Mouse (Mus musculus): Measurements from ENCODE around the gene Clock. TPM values are rescaled to one million over a fixed set of nuclear protein-coding genes. Genes with fewer than 3 reads are reported as not detected.
A peak's percentile ranks its signal among the peaks of the same experiment; 100 is the strongest.

The Clock gene
- polyA plus RNA-seq, 1 experiment from 2014 or later = 13.2 TPM

- ATAC-seq (ENCODE audit: low read depth) = no peak
These were observed 105.2 kb downstream of the Clock start for GRCm38 (mm10) chr5:76199346-76199745.

GRCm38 (mm10) chr5:76194377-76194945, 110.1 kb downstream of the Clock start:
- 68% methylated on average over 6 of the region's 6 CpGs for WGBS
- no peaks in the 10 kb centered on the region for H3K27me3 ChIP-seq (replicated peaks; ENCODE audit: control insufficient read depth, insufficient read depth, low read length)
- H3K4me2 ChIP-seq (ENCODE audit: low read depth, low read length) = no peak overlapping the region
- H3K4me3 ChIP-seq (ENCODE audit: low read depth, low read length) = no peak overlapping the region
- peaks cover 23% of the 10 kb centered on the region for H3K36me3 ChIP-seq (ENCODE audit: control insufficient read depth, insufficient read depth, low read length)
- no peaks in the 10 kb centered on the region for H3K4me1 ChIP-seq (ENCODE audit: control insufficient read depth, insufficient read depth, low read length)
- ATAC-seq (ENCODE audit: low read depth) (no peak), DNase-seq (ENCODE audit: low spot score) (no peak)
- H3K9me3 ChIP-seq (ENCODE audit: control insufficient read depth, low read length) = no peaks in the 10 kb centered on the region
- no peak overlapping the region for H3K9ac ChIP-seq (ENCODE audit: low read depth, low read length)
- H3K27ac ChIP-seq (replicated peaks; ENCODE audit: low read depth, low read length) = no peak overlapping the region

More at GRCm38 (mm10) chr5:76199346-76199745, 105.2 kb downstream of the Clock start:
- H3K4me1 ChIP-seq (ENCODE audit: control insufficient read depth, insufficient read depth, low read length) = no peaks in the 10 kb centered on the region
- no peak for DNase-seq (ENCODE audit: low spot score)
- no peak overlapping the region for H3K4me2 ChIP-seq (ENCODE audit: low read depth, low read length)
- no peak overlapping the region for H3K27ac ChIP-seq (replicated peaks; ENCODE audit: low read depth, low read length)
- H3K9ac ChIP-seq (ENCODE audit: low read depth, low read length) = no peak overlapping the region
- H3K36me3 ChIP-seq (ENCODE audit: control insufficient read depth, insufficient read depth, low read length) = peaks cover 64% of the 10 kb centered on the region
- H3K9me3 ChIP-seq (ENCODE audit: control insufficient read depth, low read length) = no peaks in the 10 kb centered on the region
- 93% methylated on average over 13 of the region's 13 CpGs for WGBS
- H3K27me3 ChIP-seq (replicated peaks; ENCODE audit: control insufficient read depth, insufficient read depth, low read length) = no peaks in the 10 kb centered on the region
- no peak overlapping the region for H3K4me3 ChIP-seq (ENCODE audit: low read depth, low read length)

DNA sequence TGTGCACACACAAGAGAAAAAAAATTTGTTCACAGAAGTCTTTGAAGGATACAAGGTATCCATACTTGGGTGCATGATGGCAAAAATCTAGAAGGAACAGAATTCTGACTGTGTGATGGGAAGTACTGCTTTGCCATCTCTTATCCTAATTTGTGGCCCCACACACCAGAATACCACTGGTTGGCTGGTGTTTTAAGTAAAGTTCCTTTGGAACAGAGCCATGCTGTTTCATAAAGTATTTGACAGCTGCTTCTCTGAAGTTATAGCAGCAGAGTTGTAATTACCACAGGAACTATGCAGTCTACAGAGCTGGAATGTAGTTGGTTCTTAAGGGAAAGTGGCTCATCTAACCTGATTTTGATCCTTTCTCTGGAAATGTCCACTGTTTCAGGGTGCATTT, 111.5 kb downstream of the Clock start:
- H3K4me1 ChIP-seq (ENCODE audit: control insufficient read depth, insufficient read depth, low read length) = no peaks in the 10 kb centered on the region
- H3K9ac ChIP-seq (ENCODE audit: low read depth, low read length) = no peak overlapping the region
- H3K27ac ChIP-seq (replicated peaks; ENCODE audit: low read depth, low read length) = no peak overlapping the region
- no peaks in the 10 kb centered on the region for H3K9me3 ChIP-seq (ENCODE audit: control insufficient read depth, low read length)
- H3K4me2 ChIP-seq (ENCODE audit: low read depth, low read length) = no peak overlapping the region
- DNase-seq (ENCODE audit: low spot score) (no peak), ATAC-seq (ENCODE audit: low read depth) (no peak)
- peaks cover 16% of the 10 kb centered on the region for H3K36me3 ChIP-seq (ENCODE audit: control insufficient read depth, insufficient read depth, low read length)
- no peaks in the 10 kb centered on the region for H3K27me3 ChIP-seq (replicated peaks; ENCODE audit: control insufficient read depth, insufficient read depth, low read length)
- H3K4me3 ChIP-seq (ENCODE audit: low read depth, low read length) = no peak overlapping the region

DNA sequence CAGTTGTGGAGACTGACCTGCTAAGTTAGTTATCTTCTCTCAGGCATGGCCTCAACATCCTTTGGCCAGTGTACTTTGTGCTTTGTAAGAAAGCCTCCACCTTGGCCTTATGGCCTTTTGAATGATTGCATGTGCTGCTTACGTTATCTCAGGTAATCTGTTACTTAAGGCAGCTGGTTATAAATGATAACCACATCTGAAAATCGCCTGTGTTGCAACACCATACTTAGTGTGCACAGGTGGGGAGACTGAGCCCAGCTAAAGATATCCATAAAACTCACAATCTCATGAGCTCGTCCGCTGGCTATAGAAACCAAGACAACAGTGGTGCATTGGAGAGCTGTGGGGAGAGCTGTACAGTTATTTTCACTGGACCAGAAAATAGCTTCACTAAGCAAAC, 114.0 kb downstream of the Clock start:
- DNase-seq (ENCODE audit: low spot score) = no peak
- Histone ChIP-seq H3K36me3 (ENCODE audit: control insufficient read depth, insufficient read depth, low read length) (peaks cover 13% of the 10 kb centered on the region), H3K4me3 (ENCODE audit: low read depth, low read length) (no peak overlapping the region), H3K27me3 (replicated peaks; ENCODE audit: control insufficient read depth, insufficient read depth, low read length) (no peaks in the 10 kb centered on the region), H3K4me1 (ENCODE audit: control insufficient read depth, insufficient read depth, low read length) (peaks cover 10% of the 10 kb centered on the region), H3K9ac (ENCODE audit: low read depth, low read length) (no peak overlapping the region), H3K27ac (replicated peaks; ENCODE audit: low read depth, low read length) (no peak overlapping the region), H3K4me2 (ENCODE audit: low read depth, low read length) (no peak overlapping the region), H3K9me3 (ENCODE audit: control insufficient read depth, low read length) (no peaks in the 10 kb centered on the region)
- ATAC-seq (ENCODE audit: low read depth) = no peak
- 88% methylated on average over 4 of the region's 4 CpGs for WGBS

DNA sequence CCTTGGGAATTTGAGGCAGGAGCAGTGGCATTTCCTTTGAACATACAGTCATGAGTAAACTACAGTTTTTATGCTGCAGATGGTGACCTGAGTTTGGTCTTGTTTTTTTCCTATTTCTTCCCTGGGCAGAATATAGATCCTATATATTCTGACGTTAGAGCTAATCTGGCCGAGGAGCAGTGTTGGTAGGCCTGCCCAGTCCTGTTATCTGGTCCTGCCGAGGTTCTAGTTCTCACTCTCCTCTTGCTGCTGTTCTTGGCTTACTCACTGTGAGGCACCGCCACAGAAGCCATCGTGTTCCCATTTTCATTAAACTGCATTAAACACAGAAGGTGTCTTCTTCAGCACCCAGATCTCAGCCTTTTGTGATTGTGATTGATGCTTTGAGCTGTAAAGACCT, 116.7 kb downstream of the Clock start:
- H3K4me1 ChIP-seq (ENCODE audit: control insufficient read depth, insufficient read depth, low read length) = peaks cover 21% of the 10 kb centered on the region

DNA sequence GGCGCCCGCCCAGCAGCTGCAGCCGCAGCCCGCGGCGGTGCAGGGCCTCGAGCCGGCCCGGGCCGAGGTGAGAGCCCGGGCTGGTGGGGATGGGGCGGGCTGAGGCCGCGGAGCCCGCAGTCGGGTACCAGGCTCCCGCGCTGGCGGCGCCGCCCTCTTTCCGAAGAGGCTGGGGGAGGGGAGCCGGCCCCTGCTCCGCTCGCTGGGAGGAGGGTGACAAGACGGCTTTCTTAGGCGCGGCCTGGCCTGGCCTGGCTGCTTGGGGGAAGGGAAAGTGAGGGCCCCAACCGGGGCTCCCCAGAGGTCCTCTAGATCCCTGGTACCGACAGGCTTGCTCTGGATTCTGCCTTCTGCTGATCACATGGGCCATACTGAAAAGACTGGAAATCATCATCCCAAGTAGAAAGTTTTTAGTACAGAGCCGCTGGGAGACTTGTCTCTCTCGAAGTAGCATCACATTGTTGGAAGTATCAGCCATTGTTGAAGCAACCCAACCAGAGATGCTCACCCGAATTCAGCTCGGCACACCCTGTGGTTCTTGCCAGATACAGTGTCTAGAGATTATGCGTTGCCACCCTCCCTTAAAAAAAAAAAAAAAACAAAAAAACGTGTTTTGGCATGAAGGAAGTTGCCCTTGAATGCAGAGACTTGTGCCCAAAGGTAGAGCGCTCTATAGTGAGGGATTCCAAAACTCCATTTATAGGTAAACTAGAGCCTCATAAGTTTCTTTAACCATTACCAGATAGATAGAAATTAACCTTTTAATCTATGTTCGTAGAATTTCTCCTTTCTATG, 120.1 kb downstream of the Clock start:
- H3K4me1 ChIP-seq (ENCODE audit: control insufficient read depth, insufficient read depth, low read length) = peaks cover 27% of the 10 kb centered on the region
- DNase-seq (ENCODE audit: low spot score) = peak; percentile 86
- peaks cover 7% of the 10 kb centered on the region; the same call in 1 of the 2 replicates for H3K36me3 ChIP-seq (ENCODE audit: control insufficient read depth, insufficient read depth, low read length)
- 10% methylated on average over 12 of the region's 38 CpGs for WGBS
- H3K27me3 ChIP-seq (replicated peaks; ENCODE audit: control insufficient read depth, insufficient read depth, low read length) = no peaks in the 10 kb centered on the region
- peak; percentile 86 for ATAC-seq (ENCODE audit: low read depth)
- H3K9me3 ChIP-seq (ENCODE audit: control insufficient read depth, low read length) = no peaks in the 10 kb centered on the region
- H3K27ac ChIP-seq (replicated peaks; ENCODE audit: low read depth, low read length) = peak overlapping the region; percentile 97
- peak overlapping the region; percentile 94 for H3K4me3 ChIP-seq (ENCODE audit: low read depth, low read length)
- peak overlapping the region; percentile 61 for H3K4me2 ChIP-seq (ENCODE audit: low read depth, low read length)
- H3K9ac ChIP-seq (ENCODE audit: low read depth, low read length) = peak overlapping the region; percentile 95

More for the DNA sequence above, 116.7 kb downstream of the Clock start:
- H3K27me3 ChIP-seq (replicated peaks; ENCODE audit: control insufficient read depth, insufficient read depth, low read length) = no peaks in the 10 kb centered on the region
- no peak overlapping the region for H3K4me2 ChIP-seq (ENCODE audit: low read depth, low read length)
- no peak overlapping the region for H3K27ac ChIP-seq (replicated peaks; ENCODE audit: low read depth, low read length)
- no peak overlapping the region for H3K4me3 ChIP-seq (ENCODE audit: low read depth, low read length)
- DNase-seq (ENCODE audit: low spot score) (no peak), ATAC-seq (ENCODE audit: low read depth) (no peak)
- no peaks in the 10 kb centered on the region for H3K9me3 ChIP-seq (ENCODE audit: control insufficient read depth, low read length)
- WGBS = 88% methylated on average over 5 of the region's 5 CpGs
- H3K9ac ChIP-seq (ENCODE audit: low read depth, low read length) = no peak overlapping the region
- peaks cover 13% of the 10 kb centered on the region for H3K36me3 ChIP-seq (ENCODE audit: control insufficient read depth, insufficient read depth, low read length)

- H3K9ac ChIP-seq (ENCODE audit: low read depth, low read length) = peak within 1 kb of the TSS; percentile 95
- H3K27ac ChIP-seq (replicated peaks; ENCODE audit: low read depth, low read length) = peak within 1 kb of the TSS; percentile 97
- H3K4me3 ChIP-seq (ENCODE audit: low read depth, low read length) = peak within 1 kb of the TSS; percentile 94
- H3K4me2 ChIP-seq (ENCODE audit: low read depth, low read length) = peak within 1 kb of the TSS; percentile 61
- no peaks in the 10 kb centered on the region for H3K27me3 ChIP-seq (replicated peaks; ENCODE audit: control insufficient read depth, insufficient read depth, low read length)
- peak; percentile 97 for ATAC-seq (ENCODE audit: low read depth)
- peak; percentile 96 for DNase-seq (ENCODE audit: low spot score)
- 0% methylated on average over 18 of the region's 62 CpGs for WGBS
- no peaks in the 10 kb centered on the region for H3K9me3 ChIP-seq (ENCODE audit: control insufficient read depth, low read length)
- H3K4me1 ChIP-seq (ENCODE audit: control insufficient read depth, insufficient read depth, low read length) = peaks cover 27% of the 10 kb centered on the region
- peaks cover 7% of the 10 kb centered on the region; the same call in 1 of the 2 replicates for H3K36me3 ChIP-seq (ENCODE audit: control insufficient read depth, insufficient read depth, low read length)
These were observed 120.8 kb downstream of the Clock start, which contains the start of gene Tmem165 for GRCm38 (mm10) chr5:76183750-76184261. TSS of gene Tmem165 (plus strand) at chr5:76183880.

GRCm38 (mm10) chr5:76183043-76183749, 121.4 kb downstream of the Clock start:
- peak overlapping the region; percentile 95 for H3K9ac ChIP-seq (ENCODE audit: low read depth, low read length)
- H3K9me3 ChIP-seq (ENCODE audit: control insufficient read depth, low read length) = no peaks in the 10 kb centered on the region
- DNase-seq (ENCODE audit: low spot score) (no peak), ATAC-seq (ENCODE audit: low read depth) (no peak; the same call in 1 of the 2 replicates)
- H3K4me1 ChIP-seq (ENCODE audit: control insufficient read depth, insufficient read depth, low read length) = peaks cover 27% of the 10 kb centered on the region
- peak overlapping the region; percentile 94 for H3K4me3 ChIP-seq (ENCODE audit: low read depth, low read length)
- peaks cover 7% of the 10 kb centered on the region; the same call in 1 of the 2 replicates for H3K36me3 ChIP-seq (ENCODE audit: control insufficient read depth, insufficient read depth, low read length)
- peak overlapping the region; percentile 61 for H3K4me2 ChIP-seq (ENCODE audit: low read depth, low read length)
- no peaks in the 10 kb centered on the region for H3K27me3 ChIP-seq (replicated peaks; ENCODE audit: control insufficient read depth, insufficient read depth, low read length)
- H3K27ac ChIP-seq (replicated peaks; ENCODE audit: low read depth, low read length) = peak overlapping the region; percentile 97
- WGBS = 36% methylated on average over 17 of the region's 17 CpGs

Measured in embryonic facial prominence, embryonic 14.5 days (tissue).